Mouse (Mus musculus) urinary bladder, postnatal 0 days (tissue): ENCODE data around the gene Lrrc66. TPM values are rescaled to one million over a fixed set of nuclear protein-coding genes. Genes with fewer than 3 reads are reported as not detected.

Experiments
- polyA plus RNA-seq: library from polyadenylated mRNA; unstranded; fragments of >200 nt; fragmentation: Nextera tagmentation; extraction: Ambion mirVana; gene quantifications from 2 replicates; pipeline ENCODE4 v1.2.1, GENCODE M21; 2015

Gene Lrrc66
- polyA plus RNA-seq, result 0.05 and 0.37 TPM in 2 replicates

DNA sequence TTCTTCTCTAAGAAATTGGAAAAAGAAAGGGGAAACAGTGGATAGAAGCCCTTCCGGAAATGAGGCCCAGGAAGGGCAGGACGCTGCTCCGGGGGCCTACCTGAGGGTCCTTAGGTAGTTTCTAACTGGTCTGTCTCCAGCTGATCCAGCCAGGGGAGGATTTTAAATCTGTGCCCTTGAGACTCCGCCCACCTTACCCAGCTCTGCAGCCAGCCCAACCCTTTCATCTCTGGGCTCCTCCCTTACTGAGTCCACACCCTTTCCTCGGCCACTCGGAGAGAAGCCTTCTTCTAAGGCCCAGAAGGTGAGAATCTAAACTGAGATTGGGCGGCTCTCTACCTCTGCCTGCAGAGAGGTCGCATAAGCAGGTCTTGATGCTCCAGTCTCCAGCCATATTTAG lies at the start of gene Lrrc66:
TSS of gene Lrrc66 (minus strand) at position 236 of the 400 bp plus-strand sequence.

GRCm38 (mm10) chr5:73651061-73651854 lies 18.9 kb upstream of the Lrrc66 start, which contains the start of gene Spata18:
TSS of gene Spata18 (plus strand) at chr5:73651379.

DNA sequence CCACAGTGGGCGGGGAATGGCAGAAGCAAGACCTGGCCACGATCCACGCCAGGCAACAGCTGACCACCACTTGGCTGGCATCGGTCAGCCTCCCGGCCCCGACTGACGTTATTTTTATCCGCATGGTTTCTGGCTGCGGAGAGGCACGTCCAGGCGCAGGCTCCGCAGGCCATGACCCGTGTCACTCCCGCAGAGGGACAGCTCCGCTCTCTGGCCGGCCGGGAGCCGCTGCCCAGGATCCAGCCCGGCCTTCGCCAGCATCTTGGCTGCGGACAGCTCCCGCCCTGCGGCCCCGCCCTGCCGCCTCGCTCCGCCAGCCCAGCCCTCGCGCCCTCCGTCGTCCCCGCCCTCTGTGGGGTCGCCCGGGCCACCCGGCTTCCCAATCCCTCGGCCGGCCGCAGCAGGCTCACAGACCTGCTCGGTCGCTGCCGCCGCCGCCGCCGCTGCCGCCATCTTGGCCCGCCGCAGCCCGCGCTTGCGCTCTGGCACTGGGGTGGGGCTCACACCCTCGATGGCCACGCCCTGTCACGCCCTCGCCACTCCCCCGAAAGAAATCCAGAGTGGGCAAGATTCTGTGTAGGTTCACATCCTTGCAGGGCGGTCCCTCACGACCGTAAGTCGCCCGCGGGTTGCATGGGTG lies 15.1 kb upstream of the Lrrc66 start, which contains the start of gene Sgcb:
TSS of gene Sgcb (minus strand) at position 530 of the 640 bp plus-strand sequence.

Other genes with a start within 250 kb of the Lrrc66 start
- 0.23 and 0.28 TPM in 2 replicates for gene Cwh43, start 226.5 kb downstream of the Lrrc66 start, polyA plus RNA-seq
- 9.6 and 13.3 TPM in 2 replicates for gene Dcun1d4, start 151.5 kb downstream of the Lrrc66 start, polyA plus RNA-seq
- gene Sgcb, start 15.3 kb upstream of the Lrrc66 start, polyA plus RNA-seq, result 22.3 and 25.2 TPM in 2 replicates
- 0.10 TPM in 1 of 2 replicates, not detected in the other for gene Spata18, start 18.9 kb upstream of the Lrrc66 start, polyA plus RNA-seq